Mouse (Mus musculus): ENCODE measurements around the gene Spns2. TPM values are rescaled to one million over a fixed set of nuclear protein-coding genes. Genes with fewer than 3 reads are reported as not detected.

Spns2 gene
- total RNA-seq, 2 experiments from 2014 or later, result 8.9 to 9.6 TPM

DNA sequence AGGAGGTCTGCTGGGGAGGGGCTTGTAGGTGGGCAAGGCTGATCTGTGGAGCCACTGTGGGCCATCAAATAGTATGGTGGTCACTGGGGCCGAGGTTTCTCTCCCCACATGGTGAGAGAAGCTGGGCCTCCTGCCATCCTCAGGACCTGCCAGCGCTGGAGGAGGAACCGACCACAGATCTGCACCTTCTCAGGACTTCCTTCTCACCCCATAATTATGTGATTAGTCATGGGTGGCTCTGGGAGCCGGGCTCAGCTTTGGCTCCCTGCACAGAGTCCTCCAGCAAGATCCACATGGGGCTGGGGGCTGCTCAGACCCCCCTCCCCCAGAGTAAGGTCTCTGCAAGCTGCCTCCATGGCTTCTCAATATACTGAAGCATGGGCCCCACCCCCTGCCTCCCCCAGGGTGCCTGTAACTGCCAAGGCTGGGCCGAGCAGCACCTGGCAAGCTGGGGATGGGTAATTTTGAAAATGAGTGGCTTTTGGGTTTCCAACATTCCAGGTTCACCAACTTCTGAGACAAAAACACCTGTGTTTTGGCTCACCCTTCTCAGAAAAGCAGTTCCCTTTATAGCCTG, 11.8 kb upstream of the Spns2 start:
- DNase-seq (ENCODE audit: low spot score in 2 of 2), result no peak

DNA sequence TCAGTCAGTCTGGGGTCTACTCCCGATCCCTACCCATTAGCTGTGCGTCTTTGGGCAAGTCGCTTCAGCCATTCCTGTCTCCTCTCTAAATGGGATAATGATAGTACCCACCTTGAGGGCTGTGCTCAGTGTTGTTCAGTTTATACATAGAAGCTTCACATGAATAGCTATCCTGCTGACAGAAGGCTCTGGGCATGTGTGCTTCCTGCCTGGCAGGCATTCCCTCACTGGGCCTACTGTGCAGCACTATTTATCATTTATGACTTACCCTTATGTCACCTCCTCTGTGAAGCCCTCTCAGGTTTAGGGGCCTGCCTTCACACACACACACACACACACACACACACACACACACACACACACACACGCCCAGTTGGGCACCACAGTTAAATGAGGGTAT, 10.4 kb upstream of the Spns2 start:
- DNase-seq (ENCODE audit: low spot score in 2 of 2), result no peak

DNA sequence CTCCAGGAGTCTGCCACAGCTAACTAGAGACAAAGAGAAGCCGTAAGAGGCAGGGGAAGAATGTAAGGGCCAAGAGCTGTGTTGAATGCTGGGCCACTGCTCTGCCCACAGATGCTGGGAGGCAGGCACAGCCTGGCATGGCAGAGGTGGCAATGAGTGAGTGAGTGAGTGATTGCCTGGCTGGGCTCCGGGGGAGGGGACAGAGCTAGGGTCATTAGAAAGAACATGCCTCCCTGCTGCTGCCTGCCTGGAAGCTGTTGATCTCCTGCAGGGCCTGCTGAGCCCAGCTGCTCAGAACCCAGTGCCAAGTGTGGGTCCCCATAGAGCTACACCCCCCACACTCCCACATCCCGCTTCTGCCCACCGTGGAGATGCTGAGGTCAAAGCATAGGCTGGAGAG, 7.7 kb upstream of the Spns2 start:
- no peak for DNase-seq (ENCODE audit: low spot score in 2 of 2)

DNA sequence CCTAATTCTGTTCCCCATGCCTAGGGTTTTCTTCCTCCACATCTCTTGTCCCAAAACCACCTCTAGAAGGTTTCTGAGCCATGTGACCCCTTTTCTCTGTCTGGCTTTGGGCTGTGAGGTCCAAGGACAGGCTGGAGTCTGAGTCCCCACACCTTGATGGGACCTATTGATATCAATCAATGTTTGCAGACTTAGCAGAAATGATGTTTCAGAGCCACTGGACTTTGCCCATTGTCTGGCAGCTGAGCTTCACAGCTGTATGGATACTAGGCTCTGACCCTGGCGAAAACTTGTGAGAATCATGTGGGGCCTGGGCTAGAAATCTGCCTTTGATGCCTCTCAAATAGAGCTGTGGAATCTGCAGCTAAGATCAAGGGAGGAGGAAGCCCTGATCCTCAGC, 7.1 kb upstream of the Spns2 start:
- DNase-seq (ENCODE audit: low spot score in 2 of 2), result no peak

DNA sequence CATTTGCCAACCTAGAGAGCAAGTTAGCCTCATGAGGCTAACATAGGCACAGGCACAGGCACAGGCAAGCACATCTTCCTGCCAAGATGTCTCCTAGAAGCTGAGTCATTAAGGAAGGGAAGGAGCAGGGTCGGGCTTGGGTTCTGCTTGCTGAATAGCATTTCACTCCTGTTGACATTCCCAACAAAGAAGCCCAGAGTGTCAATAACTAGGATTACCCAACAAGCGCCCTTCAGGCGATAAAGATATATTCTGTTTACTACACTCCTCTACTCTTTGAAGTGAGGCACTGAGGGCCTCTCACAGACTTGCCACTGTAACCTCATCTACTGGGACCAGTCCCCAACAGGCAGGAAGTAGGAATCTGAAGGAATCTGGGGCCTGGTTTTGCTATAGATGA, 6.4 kb upstream of the Spns2 start:
- no peak for DNase-seq (ENCODE audit: low spot score in 2 of 2)

DNA sequence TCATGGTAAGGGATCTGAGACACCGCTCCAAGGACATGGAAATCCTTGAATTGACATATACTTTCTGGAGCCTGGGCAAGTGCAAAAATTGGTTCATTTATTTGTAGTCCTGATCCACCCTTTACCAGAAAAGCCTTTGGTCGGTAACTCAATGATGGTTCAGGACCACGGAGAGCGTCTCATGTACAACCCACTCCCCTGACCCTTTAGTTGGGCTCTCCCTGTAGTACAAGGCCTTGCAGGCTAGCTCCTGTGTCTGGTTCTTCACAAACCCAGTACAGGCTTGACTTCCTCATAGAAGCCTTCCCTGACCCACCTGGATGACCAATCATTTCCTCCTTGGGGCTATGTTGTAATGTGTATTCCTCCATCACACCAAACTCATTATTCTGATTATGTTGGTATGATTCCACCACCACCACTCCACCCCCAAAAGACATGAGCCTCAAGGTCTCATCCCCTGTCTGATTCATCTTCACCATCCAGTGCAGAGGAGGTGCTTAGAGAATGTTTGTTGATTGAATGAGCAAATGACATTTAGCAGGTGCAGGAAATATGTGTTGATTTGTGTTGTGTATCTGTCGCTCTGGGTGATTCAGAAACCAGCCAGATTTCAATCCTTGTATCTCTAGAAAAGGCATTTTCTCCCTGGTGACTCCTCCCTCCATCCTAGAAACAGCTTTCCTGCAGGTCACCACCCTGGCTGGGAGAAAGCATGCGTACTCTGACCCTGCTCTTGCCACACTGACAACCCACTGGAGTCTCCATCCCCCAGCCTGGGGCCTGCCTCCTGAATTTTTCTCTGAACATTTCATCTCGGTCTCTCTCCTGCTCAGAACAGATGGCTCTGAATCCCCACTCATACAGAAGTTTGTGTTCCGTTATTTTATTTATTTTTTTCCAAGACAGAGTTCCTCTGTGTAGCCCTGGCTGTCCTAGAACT, 4.6 kb upstream of the Spns2 start:
- DNase-seq (ENCODE audit: low spot score in 2 of 2), result no peak

DNA sequence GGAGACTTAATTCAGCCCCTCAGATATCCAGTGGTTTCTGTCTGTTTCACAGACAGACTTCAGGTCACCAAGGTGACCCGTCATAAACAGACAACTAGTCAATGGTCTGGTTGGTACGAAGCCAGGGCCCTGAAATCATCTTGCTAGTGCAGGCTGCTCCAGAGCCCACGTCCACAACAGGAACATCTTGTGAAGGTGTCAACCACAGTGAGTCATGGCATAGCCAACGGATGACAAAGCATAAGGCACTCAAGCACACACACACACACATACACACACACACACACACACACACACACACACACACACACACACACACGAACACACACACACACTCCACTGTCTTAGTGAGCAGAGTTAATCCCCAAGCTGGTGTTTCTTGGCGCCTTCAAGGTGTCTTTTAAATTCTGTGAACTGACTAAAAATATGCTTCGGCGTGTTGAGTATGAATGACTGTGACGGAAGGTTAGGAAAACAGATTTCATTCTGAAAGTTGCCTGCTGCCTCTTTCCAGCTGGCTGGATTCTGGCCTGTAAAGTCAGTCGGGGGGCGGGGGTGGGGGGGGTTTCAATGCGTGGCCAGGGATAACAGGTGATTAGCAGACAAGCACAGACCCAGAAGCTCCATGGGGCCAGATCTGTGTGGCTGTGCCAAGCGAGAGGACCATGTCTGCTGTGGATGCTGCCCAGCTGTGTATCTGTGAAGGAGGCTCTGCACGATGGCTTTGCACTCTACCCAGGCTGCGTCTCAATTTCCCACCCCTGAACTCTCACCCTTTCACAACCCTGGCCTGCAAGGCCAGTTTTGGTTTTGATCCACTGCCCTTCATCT, 1.6 kb upstream of the Spns2 start:
- DNase-seq (ENCODE audit: low spot score in 2 of 2), result no peak

DNA sequence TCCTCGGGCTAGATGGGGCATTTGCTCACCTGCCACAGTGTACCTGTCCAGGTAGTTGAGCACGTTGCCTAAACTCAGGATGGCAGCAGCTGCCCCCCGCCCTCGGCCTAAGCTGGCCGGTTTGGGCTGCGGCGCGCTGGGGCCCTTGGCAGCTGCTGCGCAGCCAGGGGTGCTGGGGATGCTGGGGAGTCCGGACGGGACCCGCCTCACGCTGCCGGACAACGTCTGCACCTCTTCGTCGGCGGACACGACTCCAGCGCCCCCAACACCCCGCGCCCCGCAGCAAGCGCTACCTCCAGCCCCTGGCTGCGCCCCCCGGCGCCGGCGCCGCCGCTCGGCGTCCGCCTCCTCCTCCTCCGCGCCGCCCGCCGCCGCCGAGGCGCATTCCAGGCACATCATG, 307 bp downstream of the Spns2 start:
- DNase-seq (ENCODE audit: low spot score in 2 of 2), result no peak

DNA sequence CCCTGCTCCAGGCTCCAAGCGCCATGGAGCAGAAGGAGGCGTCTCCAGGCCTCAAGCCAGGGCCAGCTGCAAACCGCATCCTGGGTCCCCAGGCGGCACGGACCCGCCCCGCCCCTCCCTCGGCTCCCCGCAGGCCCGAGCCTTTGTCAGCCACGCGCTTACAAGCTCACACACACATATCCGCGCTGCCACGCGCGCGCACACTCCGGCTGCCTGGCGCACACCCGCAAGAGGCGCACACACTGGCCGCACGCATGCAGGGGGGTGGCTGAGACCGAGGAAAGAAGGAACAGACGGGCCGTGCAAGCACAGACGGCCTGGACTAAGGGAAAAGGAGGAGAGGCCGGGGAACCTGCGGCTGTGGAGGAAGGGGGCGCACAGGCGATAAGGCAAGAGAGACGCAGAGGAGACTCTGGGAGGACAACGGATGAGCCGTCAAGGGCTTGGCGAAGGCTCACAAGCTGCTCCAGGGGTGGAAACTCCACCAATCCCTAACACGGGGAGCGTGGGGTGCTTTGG, 892 bp downstream of the Spns2 start:
- no peak for DNase-seq (ENCODE audit: low spot score in 2 of 2)

DNA sequence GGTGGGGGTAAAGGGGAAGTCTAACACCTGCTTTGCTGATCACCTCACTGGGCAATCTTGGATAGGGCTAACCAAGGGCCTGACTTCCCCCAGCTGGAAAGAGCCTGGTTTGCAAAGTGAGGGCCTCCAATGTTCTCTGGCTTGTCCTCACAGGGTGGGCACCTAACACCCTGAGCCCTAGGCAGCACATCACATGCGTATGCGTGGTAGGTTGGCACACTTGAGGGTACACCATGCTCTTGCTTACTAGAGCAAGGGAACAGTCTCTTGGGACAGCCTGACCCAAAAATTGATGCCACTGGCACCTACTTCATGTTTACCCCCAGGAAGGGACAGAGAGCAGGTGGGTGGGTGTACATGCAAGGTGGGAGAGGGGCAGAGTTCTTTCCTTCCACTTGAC, 2.0 kb downstream of the Spns2 start:
- DNase-seq (ENCODE audit: low spot score in 2 of 2), result no peak

DNA sequence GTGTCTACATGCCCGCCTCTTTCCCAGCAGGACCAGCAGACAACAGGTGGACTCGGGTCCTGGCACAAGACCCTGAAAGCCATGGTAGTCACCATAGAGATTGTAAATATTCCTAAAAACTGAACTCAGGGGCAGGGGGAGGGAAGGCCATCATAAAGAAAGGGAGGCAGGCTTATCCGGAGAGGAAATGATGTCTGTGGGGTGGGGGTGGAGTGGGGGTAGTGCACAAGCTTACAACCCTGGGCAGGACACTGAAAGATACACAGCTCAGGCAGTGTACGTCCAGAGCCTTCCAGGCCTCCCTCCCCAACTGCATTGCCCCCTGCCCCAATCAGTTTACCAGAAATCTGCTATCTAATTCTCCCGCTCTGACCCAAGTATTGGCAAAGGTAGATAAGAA, 2.5 kb downstream of the Spns2 start:
- no peak for DNase-seq (ENCODE audit: low spot score in 2 of 2)

DNA sequence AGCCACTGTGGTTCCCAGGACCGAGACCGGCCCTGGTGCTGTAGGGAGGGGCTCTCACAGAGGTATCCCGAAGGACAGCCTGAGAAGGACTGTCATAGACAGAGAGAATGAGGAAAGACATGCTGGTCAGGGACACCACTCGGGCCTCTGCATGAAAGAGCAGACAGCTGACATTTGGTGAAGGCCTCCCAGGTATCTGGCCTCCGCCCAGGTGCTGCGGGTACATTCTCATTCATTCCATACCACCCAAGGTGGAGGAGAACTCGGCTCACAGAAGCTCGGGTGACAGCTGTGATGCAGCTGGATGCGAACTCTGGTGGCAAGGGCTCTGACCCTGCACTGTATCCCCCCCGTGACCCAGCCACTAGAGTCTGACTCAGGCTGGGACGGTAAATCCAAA, 3.7 kb downstream of the Spns2 start:
- no peak for DNase-seq (ENCODE audit: low spot score in 2 of 2)

DNA sequence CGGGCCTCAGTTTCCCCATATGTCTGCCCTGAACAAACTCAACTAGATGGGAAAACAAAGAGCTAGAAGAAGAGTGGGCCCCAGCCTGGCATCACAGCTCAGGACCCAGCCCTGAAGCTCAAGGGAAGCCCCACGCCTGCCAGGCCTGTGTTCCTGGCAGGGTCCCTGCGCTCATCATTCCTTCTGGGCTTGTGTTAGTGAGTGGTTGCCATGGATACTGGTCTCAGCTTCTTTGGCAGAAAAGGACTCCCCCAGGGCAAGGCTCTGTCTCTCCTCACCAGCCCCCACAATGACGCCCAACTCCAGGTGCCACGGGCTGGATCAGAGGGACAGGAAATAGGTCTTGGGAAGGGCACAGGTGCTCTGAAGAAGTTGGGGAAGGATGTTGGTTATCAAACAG, 4.5 kb downstream of the Spns2 start:
- no peak for DNase-seq (ENCODE audit: low spot score in 2 of 2)

DNA sequence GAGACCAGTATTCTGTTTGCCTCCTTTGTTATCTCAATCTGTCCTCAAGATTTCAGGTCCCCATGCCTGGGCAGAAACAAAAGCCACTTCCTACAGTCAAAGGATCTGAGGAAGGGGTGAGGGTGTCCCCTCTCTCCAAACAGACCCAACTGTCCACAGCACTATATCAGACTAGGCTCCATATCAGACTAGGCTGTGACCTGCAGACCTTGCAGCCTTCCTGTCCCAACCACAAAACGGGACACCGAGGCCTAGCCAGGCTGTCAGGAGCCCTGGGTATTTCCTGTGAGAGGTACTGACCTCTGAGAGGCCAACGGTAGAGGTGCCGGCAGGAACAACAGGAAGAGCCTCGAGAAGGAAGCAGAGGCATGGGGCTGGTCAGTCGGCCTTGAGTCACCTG, 5.2 kb downstream of the Spns2 start:
- DNase-seq (ENCODE audit: low spot score in 2 of 2), result no peak

DNA sequence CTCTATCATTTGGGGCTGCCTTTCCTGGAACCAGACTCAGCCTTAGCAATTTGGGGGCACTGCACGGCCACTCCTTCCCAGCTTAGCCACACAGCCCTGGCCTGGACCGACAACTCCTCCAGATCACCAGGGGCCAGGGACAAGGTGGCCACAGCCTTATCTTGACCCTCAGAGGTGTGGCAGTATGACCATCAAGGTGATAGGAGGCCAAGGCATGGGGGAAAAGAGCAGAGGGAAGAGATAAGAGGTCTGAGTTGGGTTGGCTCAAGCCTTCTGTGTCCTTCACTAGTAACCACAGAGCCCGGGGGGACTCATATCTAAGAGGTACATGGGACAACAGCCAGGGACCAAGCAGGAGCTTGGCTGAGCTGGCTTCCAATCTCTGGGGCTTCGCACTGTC, 7.8 kb downstream of the Spns2 start:
- no peak for DNase-seq (ENCODE audit: low spot score in 2 of 2)

DNA sequence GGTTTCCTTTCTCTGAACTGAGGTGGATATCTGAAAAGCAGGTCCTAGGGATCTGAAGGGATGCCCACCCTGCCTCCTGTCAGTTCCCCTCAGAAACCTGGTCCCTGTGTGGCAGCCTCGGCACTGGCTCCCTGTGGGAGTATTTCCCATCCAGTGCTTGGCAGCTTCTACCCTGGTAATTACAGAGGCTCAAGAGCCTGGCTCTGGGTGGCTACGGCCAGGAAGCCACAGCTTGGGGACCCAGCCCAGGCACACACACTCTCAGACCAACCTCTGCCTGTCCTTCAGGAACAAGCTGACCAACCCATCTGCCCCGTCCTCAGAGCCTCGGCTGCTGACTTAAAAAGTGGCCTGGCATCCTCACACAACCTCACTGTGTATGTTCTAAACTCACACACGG, 8.4 kb downstream of the Spns2 start:
- no peak for DNase-seq (ENCODE audit: low spot score in 2 of 2)

DNA sequence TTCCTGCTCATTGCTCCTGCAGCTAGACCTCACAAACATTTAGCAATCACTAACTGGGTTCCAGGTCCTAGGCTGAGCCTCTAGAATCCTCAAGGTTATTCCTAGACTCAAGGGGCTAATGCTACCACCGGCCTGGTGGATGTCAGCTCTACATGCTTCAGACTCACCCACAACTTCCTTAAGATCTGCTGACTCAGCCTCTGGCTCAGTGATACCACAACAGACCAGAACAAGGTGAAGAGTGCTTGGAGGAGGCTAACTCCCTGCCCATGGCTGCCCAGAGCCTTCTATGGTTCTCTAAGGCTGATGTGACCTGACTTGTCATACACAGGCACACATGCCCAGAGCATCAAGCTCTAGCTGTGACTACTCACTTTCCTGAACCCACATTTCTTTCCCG, 10.2 kb downstream of the Spns2 start:
- DNase-seq (ENCODE audit: low spot score in 2 of 2), result no peak

DNA sequence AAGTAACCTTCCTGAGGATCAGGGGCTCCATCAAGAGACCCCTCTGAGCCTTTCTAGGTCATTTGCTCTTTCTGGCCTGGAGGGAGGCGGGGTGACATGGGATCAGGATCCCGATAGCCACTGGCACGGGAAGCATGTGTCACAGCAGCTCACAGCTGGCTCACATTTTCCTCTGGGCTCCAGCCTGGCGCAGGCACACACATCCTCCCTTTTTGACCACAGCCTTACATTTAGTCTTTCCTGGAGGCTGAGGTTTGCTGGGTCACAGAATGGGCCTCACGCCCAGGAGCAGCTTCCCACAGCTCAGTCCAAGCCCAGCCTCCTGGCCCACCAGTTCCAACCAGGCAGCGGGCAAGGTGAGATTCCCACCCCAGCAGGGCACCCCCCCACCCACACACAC, 11.5 kb downstream of the Spns2 start:
- DNase-seq (ENCODE audit: low spot score in 2 of 2), result no peak

DNA sequence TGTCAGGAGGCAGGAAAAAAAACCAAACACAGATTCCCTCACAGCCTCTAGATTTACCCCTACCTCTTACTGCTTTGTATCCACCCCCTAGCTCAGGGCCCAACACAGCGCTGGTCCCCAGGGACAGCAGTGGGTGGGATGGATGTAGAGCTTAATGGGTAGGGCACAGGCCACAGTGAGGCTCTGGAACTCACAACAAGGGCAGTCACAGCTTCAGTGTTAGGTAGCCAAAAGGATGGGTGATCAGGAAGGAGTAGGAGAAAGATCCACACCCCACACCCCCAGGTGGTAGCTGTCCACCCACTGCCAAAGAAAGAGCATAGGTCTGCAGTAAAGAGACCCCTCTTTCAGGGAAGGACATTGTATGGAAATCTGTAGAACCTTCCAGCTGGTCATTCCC, 12.1 kb downstream of the Spns2 start:
- no peak for DNase-seq (ENCODE audit: low spot score in 2 of 2)

DNA sequence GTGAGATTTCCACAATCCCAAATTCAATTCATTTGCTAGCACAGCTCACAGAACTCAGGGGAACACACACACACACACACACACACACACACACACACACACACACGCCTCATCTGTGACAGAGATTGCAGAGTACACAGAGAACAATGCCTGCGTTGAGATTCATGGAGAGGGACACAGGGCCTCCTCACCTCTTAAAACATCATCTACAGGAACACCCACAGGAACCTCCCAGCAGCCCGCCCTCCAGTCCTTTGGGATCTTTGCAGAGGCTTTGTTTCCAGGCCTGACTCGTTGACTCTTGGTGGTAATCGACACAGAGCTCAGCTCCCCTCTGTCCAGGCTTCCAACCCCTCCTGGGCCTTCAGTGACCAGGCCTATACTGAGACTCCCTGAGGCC, 12.5 kb downstream of the Spns2 start:
- DNase-seq (ENCODE audit: low spot score in 2 of 2), result no peak

DNA sequence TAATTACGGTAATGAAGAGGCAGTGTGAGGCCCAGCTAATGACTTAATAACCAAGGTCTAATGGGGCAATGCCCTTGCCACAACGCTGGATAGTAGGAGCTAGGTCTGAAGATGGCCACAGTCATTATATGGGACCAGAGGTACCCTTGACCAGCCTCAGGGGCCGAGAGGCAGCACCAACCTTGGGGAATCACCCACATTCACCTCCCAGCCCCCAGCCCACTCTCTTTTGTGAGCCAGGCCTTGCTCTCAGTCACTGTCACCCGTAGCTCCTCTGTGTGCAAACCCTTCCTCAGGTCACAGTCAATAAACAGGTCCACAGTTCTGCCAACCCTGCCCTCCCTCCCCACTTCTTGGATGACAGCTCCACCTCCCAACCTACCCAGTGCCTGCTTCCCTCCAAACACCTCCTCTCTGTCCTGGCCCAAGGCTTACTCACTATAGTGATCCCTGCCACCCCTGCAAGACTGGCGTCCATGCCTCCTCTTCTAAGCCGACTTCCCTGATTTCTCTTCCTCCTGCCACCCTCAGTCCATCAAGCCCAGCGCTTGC, 13.6 kb downstream of the Spns2 start:
- DNase-seq (ENCODE audit: low spot score in 2 of 2), result no peak

DNA sequence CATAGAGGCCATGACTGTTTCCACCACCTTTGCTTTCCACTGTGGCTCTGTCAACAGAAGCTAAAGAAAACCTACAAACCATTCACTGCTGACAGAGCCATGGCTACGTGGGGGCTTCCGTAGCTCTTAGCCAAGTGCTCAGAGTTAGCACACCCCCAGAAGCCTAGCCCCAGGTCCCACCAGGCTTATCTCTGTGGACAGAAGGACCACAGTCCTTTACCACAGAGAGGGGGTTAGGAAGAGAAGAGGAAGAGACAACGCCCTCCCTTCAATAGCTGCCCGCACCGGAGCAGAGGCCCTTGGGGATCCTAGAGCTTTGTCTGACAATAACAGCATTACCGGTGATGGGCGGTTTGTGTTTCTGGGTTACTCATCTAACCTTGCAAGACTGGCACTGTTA, 14.3 kb downstream of the Spns2 start:
- no peak for DNase-seq (ENCODE audit: low spot score in 2 of 2)

Data from adrenal gland, postnatal 4 days (tissue).